Mouse (Mus musculus) brain, embryonic 14.5 days (tissue): ENCODE results near the gene Vmn1r212.

Source experiments
- CTCF ChIP-seq: fragments of 200-500 bp; IDR thresholded peaks from 2 replicates; pipeline ENCODE4 v1.5.1; 2012; ENCODE audit warnings: inconsistent platforms, mild to moderate bottlenecking, moderate library complexity, borderline replicate concordance; ENCODE audit not compliant: insufficient read depth, insufficient read length; ENCODE audit errors: extremely low read depth
- POLR2A ChIP-seq: fragments of 200-500 bp; IDR thresholded peaks from 2 replicates; pipeline ENCODE4 v1.6.1; 2012; ENCODE audit warnings: mild to moderate bottlenecking, inconsistent platforms, borderline replicate concordance; ENCODE audit not compliant: poor library complexity, insufficient read depth, insufficient read length, severe bottlenecking; ENCODE audit errors: extremely low read depth

DNA sequence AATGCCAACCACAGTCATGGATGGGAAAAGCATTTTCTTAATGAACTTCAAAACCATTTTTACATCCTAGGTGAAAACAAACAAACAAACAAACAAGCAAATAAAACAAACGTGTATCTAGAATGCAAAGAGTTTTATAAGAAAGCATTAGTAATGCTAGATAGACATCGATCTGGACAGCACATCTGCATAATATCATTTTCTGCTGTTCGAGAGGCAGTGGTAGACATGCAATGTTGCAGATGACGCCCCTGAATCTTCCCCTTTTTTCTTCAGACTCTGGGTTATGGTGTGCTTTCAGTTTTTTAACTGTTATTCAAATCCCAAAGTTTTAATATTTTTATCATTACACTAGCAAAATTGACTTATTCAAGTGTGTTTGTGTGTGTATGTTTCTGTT is at the start of gene Vmn1r212:
- TF ChIP-seq CTCF = no peak
- no peak for TF ChIP-seq POLR2A
